Mouse (Mus musculus): ENCODE results near the gene Dcx.

GRCm38 (mm10) chrX:143931400-143932185 is 1.5 kb downstream of the Dcx start:
- TF ChIP-seq CTCF (IDR thresholded peaks at IDR 0.05; ENCODE audit: low read depth, low read length) (no peak), POLR2A (IDR thresholded peaks at IDR 0.05; ENCODE audit: insufficient read depth, low read length) (no peak)

Measured in ES-Bruce4 (cell line).